In the genomic region with DNA sequence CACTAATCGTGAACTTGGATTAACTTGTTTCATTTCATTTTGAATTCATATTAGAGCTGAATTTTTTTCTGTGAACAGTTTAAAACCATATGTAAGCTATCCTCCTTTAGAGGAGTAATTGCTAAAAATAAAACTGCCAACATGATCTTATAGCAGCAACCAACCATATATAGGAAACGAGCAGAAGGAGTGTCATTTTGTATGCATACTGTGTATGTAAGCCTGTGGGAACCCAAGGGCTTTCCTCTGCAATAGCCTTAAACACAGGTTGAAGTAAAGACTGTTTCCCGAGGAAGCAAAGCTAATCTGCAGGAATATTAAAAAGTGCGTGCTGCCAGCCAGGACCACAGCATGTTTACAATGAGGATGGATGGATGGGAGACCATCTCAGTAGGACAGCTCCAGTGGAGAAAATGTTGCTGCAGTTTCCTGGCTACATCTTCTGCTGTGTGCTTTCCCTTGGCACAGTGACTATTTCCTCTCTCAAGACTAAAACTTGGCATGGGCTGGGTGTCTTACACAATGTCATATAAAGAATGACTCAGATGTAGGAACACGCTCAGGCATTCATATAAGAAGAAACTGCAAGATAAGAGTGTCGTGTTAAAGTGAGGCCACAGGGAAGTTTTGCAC, we compare ENCODE assay signal across 10 mouse cellular contexts.
A peak's percentile ranks its signal among the peaks of the same experiment; 100 is the strongest.
DNase-seq lines count a peak whose midpoint lies in the region; ATAC-seq lines count a peak whose summit lies in the region.
"Had no signal": no experiment of that assay in that cellular context is flagged by ENCODE, and none has a peak within 500 bp of the region (broad histone marks: within the 10 kb centered on the region; RNA-seq: fewer than 3 reads in every experiment).

No protein-coding gene starts in this region.

- no peaks in the 10 kb centered on the region for H3K27me3 ChIP-seq in neural tube, embryonic 14.5 days (ENCODE audit: control insufficient read depth, insufficient read depth, low read length)

- no peaks in the 10 kb centered on the region for H3K36me3 ChIP-seq in neural tube, embryonic 14.5 days (ENCODE audit: control insufficient read depth, insufficient read depth, low read length)

- H3K9ac ChIP-seq in neural tube, embryonic 14.5 days (replicated peaks; ENCODE audit: low read depth, low read length), result no peak overlapping the region

- peak; percentile 14 to 17 for DNase-seq in cerebellum, adult 18-20 months
- no peak for DNase-seq in cerebellum, adult 8-10 months
- DNase-seq in neural tube, embryonic 10.5 days (ENCODE audit: extremely low spot score, low spot score), result no peak
- DNase-seq in left cerebral cortex, postnatal 14 days (ENCODE audit: low spot score in 2 of 2), result peak; percentile 37 to 86
- no peak for DNase-seq in ovary, postnatal 10 days (ENCODE audit: low spot score)
- no peak for DNase-seq in thymus, postnatal 0 days (ENCODE audit: low spot score)
- no peak for DNase-seq in MN1 (ENCODE audit: low spot score)
- DNase-seq: heart, adult 18-20 months; kidney, postnatal 10 days had no signal

- H3K27ac ChIP-seq in neural tube, embryonic 14.5 days (ENCODE audit: low read depth, low read length), result no peak overlapping the region

- no peak overlapping the region for H3K4me2 ChIP-seq in neural tube, embryonic 14.5 days (ENCODE audit: low read depth, low read length)

- intact Hi-C loops in left cerebral cortex, postnatal 14 days (cut with DNase I), result no loop called here

- WGBS in neural tube, embryonic 14.5 days, result 64% methylated on average over 6 of the region's 6 CpGs

- ATAC-seq in neural tube, embryonic 14.5 days (ENCODE audit: low read depth), result peak; percentile 9; the same call in 1 of the 2 replicates

- no peaks in the 10 kb centered on the region for H3K4me1 ChIP-seq in neural tube, embryonic 14.5 days (ENCODE audit: control insufficient read depth, insufficient read depth, low read length)

- no peaks in the 10 kb centered on the region for H3K9me3 ChIP-seq in neural tube, embryonic 14.5 days (ENCODE audit: control insufficient read depth, low read length)

- no peak overlapping the region for H3K4me3 ChIP-seq in neural tube, embryonic 14.5 days (ENCODE audit: low read depth, low read length)

Comparison
In these comparisons a context has a peak if more than half of its experiments do, and no peak if none do; other contexts are left out.
1. DNase-seq: peak in cerebellum, adult 18-20 months (2 of 2) and left cerebral cortex, postnatal 14 days (2 of 2); none in cerebellum, adult 8-10 months (single experiment), neural tube, embryonic 10.5 days (single experiment), ovary, postnatal 10 days (single experiment), thymus, postnatal 0 days (single experiment) and MN1 (single experiment).